Mouse (Mus musculus): ENCODE measurements around the gene Mansc4.

- TF ChIP-seq CTCF (IDR thresholded peaks at IDR 0.05), result no peak
- no peak for TF ChIP-seq POLR2A (IDR thresholded peaks at IDR 0.05; ENCODE audit: insufficient read depth, low read depth, low read length)
- no peak for TF ChIP-seq EP300 (IDR thresholded peaks at IDR 0.05; ENCODE audit: insufficient read depth, low read depth, low read length)
Observed at GRCm38 (mm10) chr6:147094771-147095170, 7.9 kb upstream of the Mansc4 start.
